Mouse (Mus musculus): ENCODE results near the gene Pdcd11. TPM values are rescaled to one million over a fixed set of nuclear protein-coding genes. Genes with fewer than 3 reads are reported as not detected.

Gene Pdcd11
- polyA plus RNA-seq (2012; rRNA removed), result 5.8 and 8.4 TPM in 2 replicates

GRCm38 (mm10) chr19:47090550-47091156 lies at the start of gene Pdcd11, which contains the start of gene Usmg5:
TSS of gene Pdcd11 (plus strand) at chr19:47090768.
TSS of gene Usmg5 (minus strand) at chr19:47090647.
- WGBS, result 0% methylated on average over 56 of the region's 56 CpGs
- peak; percentile 91 for DNase-seq (ENCODE audit: low read depth, low spot score)

- DNase-seq (ENCODE audit: low read depth, low spot score), result no peak
- 86% methylated on average over 3 of the region's 3 CpGs for WGBS
Observed at GRCm38 (mm10) chr19:47043608-47044007, 47.0 kb upstream of the Pdcd11 start.

- DNase-seq (ENCODE audit: low read depth, low spot score), result no peak
- 91% methylated on average over 1 of the region's 1 CpGs for WGBS
Observed at GRCm38 (mm10) chr19:47046343-47046742, 44.2 kb upstream of the Pdcd11 start.

- WGBS, result 89% methylated on average over 13 of the region's 13 CpGs
- DNase-seq (ENCODE audit: low read depth, low spot score), result no peak
Observed at GRCm38 (mm10) chr19:47047236-47047833, 43.2 kb upstream of the Pdcd11 start.

GRCm38 (mm10) chr19:47049061-47049460 lies 41.5 kb upstream of the Pdcd11 start:
- DNase-seq (ENCODE audit: low read depth, low spot score), result no peak
- WGBS, result 67% methylated on average over 4 of the region's 4 CpGs

- 3% methylated on average over 7 of the region's 7 CpGs for WGBS
- DNase-seq (ENCODE audit: low read depth, low spot score), result no peak
Observed at GRCm38 (mm10) chr19:47049840-47050239, 40.7 kb upstream of the Pdcd11 start.

GRCm38 (mm10) chr19:47050271-47051032 lies 40.1 kb upstream of the Pdcd11 start, which contains the start of gene Pcgf6:
TSS of gene Pcgf6 (minus strand) at chr19:47050906.
- peak; percentile 58 for DNase-seq (ENCODE audit: low read depth, low spot score)
- under 1% methylated on average over 75 of the region's 75 CpGs for WGBS

GRCm38 (mm10) chr19:47052927-47053326 lies 37.6 kb upstream of the Pdcd11 start:
- DNase-seq (ENCODE audit: low read depth, low spot score), result no peak
- 64% methylated on average over 4 of the region's 4 CpGs for WGBS

GRCm38 (mm10) chr19:47053471-47053870 lies 37.1 kb upstream of the Pdcd11 start:
- DNase-seq (ENCODE audit: low read depth, low spot score), result peak; percentile 45
- 29% methylated on average over 4 of the region's 4 CpGs for WGBS

GRCm38 (mm10) chr19:47057684-47058083 lies 32.9 kb upstream of the Pdcd11 start:
- DNase-seq (ENCODE audit: low read depth, low spot score), result no peak
- WGBS, result 49% methylated on average over 1 of the region's 1 CpGs

- 92% methylated on average over 3 of the region's 3 CpGs for WGBS
- DNase-seq (ENCODE audit: low read depth, low spot score), result no peak
Observed at GRCm38 (mm10) chr19:47065860-47066259, 24.7 kb upstream of the Pdcd11 start.

- DNase-seq (ENCODE audit: low read depth, low spot score), result peak; percentile 88
- 6% methylated on average over 49 of the region's 49 CpGs for WGBS
Observed at GRCm38 (mm10) chr19:47067096-47067882, 23.3 kb upstream of the Pdcd11 start, which contains the start of gene Taf5. TSS of gene Taf5 (plus strand) at chr19:47067746.

- under 1% methylated on average over 72 of the region's 72 CpGs for WGBS
- no peak for DNase-seq (ENCODE audit: low read depth, low spot score)
Observed at GRCm38 (mm10) chr19:47067924-47068611, 22.5 kb upstream of the Pdcd11 start.

GRCm38 (mm10) chr19:47088226-47088625 lies 2.3 kb upstream of the Pdcd11 start:
- no peak for DNase-seq (ENCODE audit: low read depth, low spot score)

GRCm38 (mm10) chr19:47089718-47090525 lies 646 bp upstream of the Pdcd11 start:
- no peak for DNase-seq (ENCODE audit: low read depth, low spot score)
- under 1% methylated on average over 36 of the region's 36 CpGs for WGBS

More at GRCm38 (mm10) chr19:47088226-47088625, 2.3 kb upstream of the Pdcd11 start:
- 27% methylated on average over 3 of the region's 3 CpGs for WGBS

GRCm38 (mm10) chr19:47101080-47101479 lies 10.5 kb downstream of the Pdcd11 start:
- WGBS, result 89% methylated on average over 5 of the region's 5 CpGs
- DNase-seq (ENCODE audit: low read depth, low spot score), result no peak

GRCm38 (mm10) chr19:47104641-47105271 lies 14.2 kb downstream of the Pdcd11 start:
- DNase-seq (ENCODE audit: low read depth, low spot score), result no peak
- WGBS, result 77% methylated on average over 9 of the region's 9 CpGs

GRCm38 (mm10) chr19:47118634-47119033 lies 28.1 kb downstream of the Pdcd11 start:
- 52% methylated on average over 2 of the region's 2 CpGs for WGBS
- DNase-seq (ENCODE audit: low read depth, low spot score), result no peak

Measured in large intestine, adult 2 months (tissue).